Mouse (Mus musculus) left cerebral cortex, postnatal 36 days (tissue): ENCODE results near the gene Sart3. TPM values are rescaled to one million over a fixed set of nuclear protein-coding genes. Genes with fewer than 3 reads are reported as not detected.

ENCODE experiments used
- DNase-seq, 2 experiments: peaks; one replicate each; pipeline ENCODE4 v3.0.0; 2021 to 2022; ENCODE audit warnings: low spot score in 2 of 2, mixed read lengths in 1 of 2
- intact Hi-C: fragments of 180-260 bp; cut with DNase I; formaldehyde crosslinking; loops from one replicate; pipeline ENCODE4 v1.15.1; 2025
- total RNA-seq, 2 experiments: library from RNA; stranded (reverse); gene quantifications; 2 replicates each; pipeline ENCODE4 v1.2.3; 2021

The Sart3 gene
- total RNA-seq, 2 experiments from 2014 or later = 34.3 to 45.9 TPM

DNA sequence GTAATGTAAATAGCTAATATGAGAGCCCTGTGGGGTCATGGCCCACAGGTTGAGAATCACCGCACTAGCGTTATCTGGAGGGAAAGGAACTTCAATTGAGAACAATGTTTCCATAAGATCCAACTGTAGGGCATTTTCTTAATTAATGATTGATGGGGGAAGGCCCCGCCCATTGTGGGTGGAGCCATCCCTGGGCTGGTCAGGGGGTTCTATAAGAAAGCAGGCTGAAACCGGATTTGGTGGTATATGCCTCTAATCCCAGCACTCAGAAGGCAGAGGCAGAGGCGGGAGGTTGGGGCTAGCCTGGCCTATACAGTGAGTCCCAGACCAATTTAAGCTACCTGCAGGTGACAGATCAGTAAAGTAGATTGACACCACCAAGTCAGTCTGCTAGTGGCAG is 37.9 kb downstream of the Sart3 start:
- intact Hi-C loops = no loop called here
- DNase-seq = no peak

DNA sequence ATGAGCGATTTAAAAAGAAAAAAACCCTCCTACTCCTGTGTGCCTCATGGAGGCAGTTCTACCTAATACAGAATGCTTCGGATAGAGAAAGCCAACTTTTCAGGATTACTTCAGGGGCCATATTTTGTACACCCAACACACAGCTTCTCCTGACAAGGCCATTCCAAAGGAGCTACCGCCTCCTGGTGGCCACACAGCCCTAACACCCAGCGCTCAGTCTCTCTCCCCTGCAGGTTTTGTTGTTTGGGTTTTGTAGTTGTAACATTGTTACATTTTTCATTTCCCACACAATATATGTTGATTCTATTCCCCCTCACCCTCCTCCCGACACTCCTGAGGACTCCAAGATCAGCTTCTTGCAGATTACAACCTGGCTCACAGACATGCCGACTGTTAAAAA is 40.1 kb downstream of the Sart3 start:
- intact Hi-C loops = loop anchor here (2.0 kb wide), 1 partner anchor 365 kb away; no protein-coding TSS in a partner anchor
- peak; percentile 41 to 42 for DNase-seq

- intact Hi-C loops = no loop called here
- no peak for DNase-seq
Observed at GRCm38 (mm10) chr5:113731174-113731573, 41.1 kb downstream of the Sart3 start.

- intact Hi-C loops = no loop called here
- peak; percentile 36 to 39 for DNase-seq
Observed at GRCm38 (mm10) chr5:113730641-113731121, 41.6 kb downstream of the Sart3 start.

- intact Hi-C loops = no loop called here
- no peak for DNase-seq
Observed at GRCm38 (mm10) chr5:113728691-113729090, 43.6 kb downstream of the Sart3 start.

GRCm38 (mm10) chr5:113728011-113728410 is 44.3 kb downstream of the Sart3 start:
- DNase-seq = no peak
- intact Hi-C loops = no loop called here

DNA sequence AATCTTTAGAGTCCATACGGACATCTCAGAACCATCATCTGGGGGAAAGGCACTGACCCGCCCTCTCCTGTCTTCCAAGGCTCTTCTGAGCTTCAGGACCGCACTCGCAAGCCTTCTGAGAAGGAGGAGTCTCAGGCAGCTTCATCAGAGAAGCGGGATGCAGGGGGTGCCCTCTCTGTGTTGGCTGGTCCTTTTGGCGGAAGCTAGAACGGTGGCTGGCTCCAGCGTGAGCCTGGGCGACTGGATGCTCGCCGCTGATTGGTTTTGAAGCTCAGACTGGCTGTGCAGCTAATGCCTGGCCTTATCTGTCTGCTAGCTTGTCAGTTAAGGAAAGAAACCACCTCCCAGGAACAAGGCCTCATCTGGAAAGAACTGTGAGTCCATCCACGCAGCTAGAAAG is 45.1 kb downstream of the Sart3 start:
- DNase-seq = no peak
- intact Hi-C loops = no loop called here

DNA sequence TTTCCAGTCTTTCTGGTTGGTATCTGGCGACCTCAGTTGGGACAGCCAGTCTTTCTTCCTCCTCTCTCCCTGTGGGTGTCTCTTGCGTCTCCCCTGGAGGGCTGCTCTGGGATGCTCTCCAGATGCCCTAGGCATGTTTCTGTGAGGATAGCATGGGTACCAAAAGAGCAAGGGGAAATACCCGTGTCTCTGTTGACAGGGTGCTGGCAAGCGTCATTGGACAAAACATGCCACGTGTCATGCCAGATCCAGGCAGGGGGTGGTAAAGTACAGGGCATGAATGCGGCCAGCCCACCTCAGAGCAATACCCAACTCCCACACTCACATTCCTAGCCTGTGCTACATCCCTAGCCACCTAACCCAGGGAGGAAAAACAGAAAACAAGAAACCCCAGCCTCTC is 45.7 kb downstream of the Sart3 start:
- intact Hi-C loops = no loop called here
- DNase-seq = no peak

- intact Hi-C loops = loop anchor here (2.0 kb wide), 1 partner anchor 255 kb away; no protein-coding TSS in a partner anchor
- no peak for DNase-seq
Observed at GRCm38 (mm10) chr5:113725417-113725816, 46.9 kb downstream of the Sart3 start.

GRCm38 (mm10) chr5:113724446-113724845 is 47.9 kb downstream of the Sart3 start, which contains the start of gene 1700069L16Rik:
1700069L16Rik (minus strand) TSS chr5:113724772.
- intact Hi-C loops = loop anchor here (1.0 to 5.0 kb wide), 4 partner anchors 77 to 351 kb away; partner anchors contain the start of gene Wscd2
- peak; percentile 73 to 87 for DNase-seq

- intact Hi-C loops = loop anchor here (1.0 to 5.0 kb wide), 4 partner anchors 76 to 350 kb away; partner anchors contain the start of gene Wscd2
- DNase-seq = no peak
Observed at GRCm38 (mm10) chr5:113723567-113724237, 48.6 kb downstream of the Sart3 start.

DNA sequence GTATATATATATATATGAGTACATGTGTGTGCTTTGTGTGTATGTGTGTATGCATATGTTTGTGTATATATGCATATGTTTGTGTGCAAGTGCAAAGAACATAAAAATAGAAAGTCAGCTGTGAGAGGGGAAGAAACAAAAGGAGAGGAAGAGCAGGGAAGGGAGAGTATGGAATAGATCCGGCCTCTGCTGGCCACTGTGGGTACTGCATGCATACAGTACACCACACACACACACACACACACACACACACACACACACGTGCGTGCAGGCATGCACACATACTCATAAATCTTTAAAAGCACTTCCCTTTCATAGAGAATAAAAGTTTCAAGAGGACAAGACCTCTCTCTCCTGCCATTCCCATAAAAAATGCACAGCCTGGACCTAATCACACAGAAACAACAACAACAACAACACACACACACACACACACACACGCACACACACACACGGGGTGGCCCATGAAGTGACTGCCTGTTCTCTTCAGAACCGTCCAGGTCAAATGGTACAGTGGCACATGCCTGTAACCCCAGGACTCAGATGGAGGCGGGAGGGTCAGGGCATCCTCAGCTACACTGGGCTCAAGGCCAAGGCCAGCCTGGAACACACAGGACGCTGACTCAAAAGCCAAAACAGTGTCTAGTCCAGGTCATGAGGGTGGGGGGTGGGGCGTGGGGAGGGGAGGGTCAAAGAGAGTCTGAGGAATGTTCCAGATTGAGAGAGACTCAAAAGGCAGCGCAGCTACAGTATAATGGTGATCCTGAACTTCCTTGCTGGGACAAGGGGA is 49.9 kb downstream of the Sart3 start:
- DNase-seq = no peak
- intact Hi-C loops = loop anchor here (5.0 kb wide), 2 partner anchors 75 to 230 kb away; partner anchors contain the start of gene Wscd2

GRCm38 (mm10) chr5:113719221-113719661 is 53.1 kb downstream of the Sart3 start:
- intact Hi-C loops = no loop called here
- no peak for DNase-seq

- DNase-seq = peak; percentile 60 to 64
- intact Hi-C loops = loop anchor here (2.0 kb wide), 1 partner anchor 126 kb away; no protein-coding TSS in a partner anchor
Observed at GRCm38 (mm10) chr5:113716581-113717388, 55.5 kb downstream of the Sart3 start.

DNA sequence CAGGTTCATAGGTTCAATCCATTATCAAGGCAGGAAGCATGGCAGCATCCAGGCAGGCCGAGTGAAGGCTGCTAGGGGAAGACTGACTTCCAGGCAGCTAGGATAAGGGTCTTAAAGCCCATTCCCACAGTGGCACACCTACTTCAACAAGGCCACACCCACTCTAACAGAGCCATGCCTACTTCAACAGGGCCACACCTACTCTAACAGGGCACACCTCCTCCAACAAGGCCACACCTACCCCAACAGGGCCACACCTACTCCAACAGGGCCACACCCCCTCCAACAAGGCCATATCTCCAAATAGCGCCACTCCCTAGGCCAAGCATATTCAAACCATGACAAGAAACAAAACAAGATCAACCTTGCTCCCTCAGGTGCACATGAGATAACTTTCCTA is 59.4 kb downstream of the Sart3 start:
- DNase-seq = no peak
- intact Hi-C loops = no loop called here

DNA sequence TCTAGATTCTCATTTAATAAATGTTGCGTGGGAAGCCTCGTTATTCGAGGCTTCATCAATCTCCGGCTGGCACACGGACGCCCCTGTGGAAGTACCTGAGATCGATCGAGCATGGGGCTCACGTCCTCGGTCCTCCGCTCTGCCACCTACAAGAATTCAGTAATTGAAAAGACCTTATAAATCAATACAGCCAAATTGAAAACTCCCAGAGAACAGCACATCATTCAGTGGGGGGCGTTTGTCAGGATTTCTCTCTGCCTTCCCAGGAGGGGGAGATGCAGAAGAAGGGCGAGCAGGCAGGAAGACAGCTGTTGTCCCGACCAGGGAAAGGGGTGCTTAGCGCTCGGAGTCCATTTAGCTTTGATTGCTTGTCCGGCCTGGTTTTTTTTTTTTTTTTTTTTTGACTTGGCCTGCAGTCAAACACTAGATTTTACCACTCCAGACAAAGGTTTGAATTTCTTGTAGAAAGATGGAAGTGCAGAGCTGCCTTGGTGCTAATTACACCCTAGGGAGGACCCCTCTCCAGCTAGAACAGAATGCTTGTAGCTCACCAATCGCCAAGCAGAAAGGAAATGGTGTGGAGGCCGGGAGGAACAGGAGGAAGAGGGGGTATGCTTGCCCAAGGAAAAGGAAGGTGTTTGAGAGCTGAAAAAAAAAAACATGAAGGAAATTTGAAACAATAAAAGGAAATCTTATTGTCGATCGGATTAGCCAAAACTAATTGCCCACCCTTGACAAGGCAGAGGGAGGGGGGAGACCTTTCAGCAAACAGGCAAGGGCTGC is 68.3 kb downstream of the Sart3 start:
- DNase-seq = no peak
- intact Hi-C loops = no loop called here

DNA sequence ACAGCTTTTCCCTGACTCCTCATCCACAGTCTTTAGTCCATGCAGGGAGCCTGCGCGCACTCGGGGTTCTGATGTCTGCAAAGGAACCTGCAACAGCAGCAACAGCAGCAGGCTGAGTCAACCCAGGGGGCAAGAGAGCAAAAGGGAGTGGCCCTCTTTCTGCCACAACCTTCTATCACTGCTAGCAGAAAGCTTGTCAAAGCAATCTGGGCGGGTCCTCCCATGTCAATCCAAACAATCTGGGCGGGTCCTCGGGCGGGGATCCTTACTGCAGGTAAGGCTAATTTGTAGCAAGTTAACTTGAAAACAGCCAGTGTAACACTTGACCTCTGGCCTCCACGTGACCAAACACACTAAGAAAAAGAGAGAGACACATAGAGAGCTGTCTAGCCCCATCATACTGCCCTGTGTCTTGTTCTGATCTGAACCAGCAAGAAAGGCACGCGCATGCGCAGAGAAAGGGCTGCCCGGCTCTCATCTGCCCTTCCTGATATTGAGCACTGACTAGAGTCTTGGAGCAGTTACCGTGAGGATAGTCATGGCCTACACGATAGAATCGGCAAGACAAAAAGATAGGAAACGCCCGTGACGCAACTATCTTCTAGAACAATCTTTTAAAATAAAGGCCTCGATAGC is 71.8 kb downstream of the Sart3 start:
- DNase-seq = no peak
- intact Hi-C loops = no loop called here

- DNase-seq = no peak
- intact Hi-C loops = no loop called here
Observed at GRCm38 (mm10) chr5:113694415-113694814, 77.9 kb downstream of the Sart3 start.
